16 mouse cellular contexts compared by ENCODE assay signal in the genomic region with DNA sequence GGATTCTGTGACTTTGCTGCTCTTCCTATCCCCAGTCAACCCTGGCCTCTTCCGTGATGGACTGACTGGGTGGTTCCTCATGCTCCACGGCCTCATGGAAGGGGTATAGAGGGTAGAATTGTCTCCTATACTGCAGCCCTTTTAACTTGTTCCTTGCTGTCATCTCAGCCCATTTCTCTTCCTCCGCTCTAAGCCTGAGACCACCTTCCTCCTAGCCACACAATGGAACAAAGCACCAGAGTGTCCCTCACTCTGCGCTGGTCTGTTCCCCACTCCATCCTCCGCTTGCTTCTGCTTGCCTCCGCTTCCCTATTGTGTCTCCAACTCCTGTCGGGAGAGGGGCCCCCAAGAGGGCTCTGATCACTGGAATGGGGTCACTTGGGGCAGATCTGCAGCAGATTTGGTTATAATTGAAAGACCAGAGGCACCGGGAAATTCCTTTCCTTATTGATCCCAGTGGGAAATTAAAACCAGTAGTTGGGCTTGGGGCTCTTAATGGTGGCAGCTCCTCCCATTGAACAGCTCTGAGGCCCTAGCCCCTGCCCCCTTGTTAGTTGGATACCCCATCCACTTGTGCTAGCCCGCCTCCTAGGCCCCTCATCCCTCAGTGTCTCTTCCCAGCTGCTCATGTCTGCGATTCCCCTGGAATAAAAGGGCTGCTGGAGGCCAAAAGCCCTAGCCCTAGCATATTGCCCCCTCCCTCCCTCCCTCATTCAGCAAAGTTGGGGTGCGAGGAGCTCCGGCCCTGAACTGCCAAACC. TPM values are rescaled to one million over a fixed set of nuclear protein-coding genes. Genes with fewer than 3 reads are reported as not detected.
DNase-seq lines count a peak whose midpoint lies in the region; ATAC-seq and TF ChIP-seq lines count a peak whose summit lies in the region.
"Had no signal": no experiment of that assay in that cellular context is flagged by ENCODE, and none has a peak within 500 bp of the region (broad histone marks: within the 10 kb centered on the region; RNA-seq: fewer than 3 reads in every experiment).

No protein-coding gene starts in this region.

- peak overlapping the region; percentile 75 for H3K9ac ChIP-seq in forebrain, embryonic 11.5 days (ENCODE audit: low read length)
- H3K9ac ChIP-seq in forebrain, embryonic 16.5 days (replicated peaks; ENCODE audit: low read depth, low read length), result no peak overlapping the region
- H3K9ac ChIP-seq in neural tube, embryonic 15.5 days (replicated peaks), result no peak overlapping the region
- H3K9ac ChIP-seq in limb, embryonic 14.5 days (ENCODE audit: low read depth, low read length, severe bottlenecking), result peak overlapping the region; percentile 40
- H3K9ac ChIP-seq: heart, embryonic 15.5 days; stomach, embryonic 15.5 days had no signal

- 3% methylated on average over 12 of the region's 12 CpGs for WGBS in forebrain, embryonic 11.5 days
- 21% methylated on average over 12 of the region's 12 CpGs for WGBS in forebrain, embryonic 16.5 days
- WGBS in neural tube, embryonic 15.5 days, result 16% methylated on average over 12 of the region's 12 CpGs
- 12% methylated on average over 12 of the region's 12 CpGs for WGBS in limb, embryonic 14.5 days

- no peak overlapping the region for H3K4me3 ChIP-seq in forebrain, embryonic 11.5 days (ENCODE audit: low read depth, low read length)
- no peak overlapping the region for H3K4me3 ChIP-seq in forebrain, embryonic 16.5 days (replicated peaks; ENCODE audit: low read length)
- H3K4me3 ChIP-seq in neural tube, embryonic 15.5 days (replicated peaks), result no peak overlapping the region
- no peak overlapping the region for H3K4me3 ChIP-seq in limb, embryonic 14.5 days (replicated peaks; ENCODE audit: low read length)
- H3K4me3 ChIP-seq: layer of hippocampus, adult 2 months; stomach, embryonic 15.5 days had no signal

- peaks cover 3% of the 10 kb centered on the region; the same call in 1 of the 2 replicates for H3K36me3 ChIP-seq in forebrain, embryonic 11.5 days (ENCODE audit: control insufficient read depth, insufficient read depth, low read length)
- H3K36me3 ChIP-seq in forebrain, embryonic 16.5 days (ENCODE audit: control insufficient read depth, insufficient read depth), result peaks cover 4% of the 10 kb centered on the region; the same call in 1 of the 2 replicates
- H3K36me3 ChIP-seq in neural tube, embryonic 15.5 days, result peaks cover 19% of the 10 kb centered on the region
- H3K36me3 ChIP-seq in limb, embryonic 14.5 days (ENCODE audit: control insufficient read depth, insufficient read depth, low read length), result peaks cover 20% of the 10 kb centered on the region

- peak; percentile 63 for DNase-seq in forebrain, embryonic 11.5 days (ENCODE audit: low spot score)
- peak; percentile 64 for DNase-seq in neural tube, embryonic 10.5 days (ENCODE audit: extremely low spot score, low spot score)
- peak; percentile 46 for DNase-seq in limb, embryonic 14.5 days (ENCODE audit: low spot score)
- no peak for DNase-seq in right cerebral cortex, postnatal 36 days (ENCODE audit: low spot score in 2 of 2)
- DNase-seq: liver had no signal

- H3K27ac ChIP-seq in forebrain, embryonic 11.5 days (ENCODE audit: low read depth, low read length), result peak overlapping the region; percentile 84
- no peak overlapping the region for H3K27ac ChIP-seq in forebrain, embryonic 16.5 days (ENCODE audit: low read length)
- no peak overlapping the region for H3K27ac ChIP-seq in neural tube, embryonic 15.5 days (replicated peaks)
- peak overlapping the region; percentile 88 for H3K27ac ChIP-seq in limb, embryonic 14.5 days (replicated peaks; ENCODE audit: low read depth, low read length)
- H3K27ac ChIP-seq: layer of hippocampus, adult 2 months; stomach, embryonic 15.5 days had no signal

- peak overlapping the region; percentile 18; the same call in 1 of the 2 replicates for H3K4me2 ChIP-seq in forebrain, embryonic 11.5 days (ENCODE audit: low read depth, low read length, severe bottlenecking)
- H3K4me2 ChIP-seq in forebrain, embryonic 16.5 days (ENCODE audit: low read length), result no peak overlapping the region
- no peak overlapping the region for H3K4me2 ChIP-seq in neural tube, embryonic 15.5 days
- peak overlapping the region; percentile 76 for H3K4me2 ChIP-seq in limb, embryonic 14.5 days (replicated peaks; ENCODE audit: low read depth, low read length, severe bottlenecking)

- no peak for ATAC-seq in forebrain, embryonic 11.5 days (replicated peaks; ENCODE audit: low FRiP score)
- no peak for ATAC-seq in forebrain, embryonic 16.5 days
- no peak for ATAC-seq in neural tube, embryonic 15.5 days (ENCODE audit: low FRiP score)
- 0 out of 2 replicates have a peak, but pooled peaks have one; percentile 13 for ATAC-seq in limb, embryonic 14.5 days (ENCODE audit: low FRiP score, low read depth)
- ATAC-seq in megakaryocyte-erythroid progenitor cell, adult 5-6 weeks (replicated peaks; ENCODE audit: low FRiP score, low TSS enrichment, poor library complexity, severe bottlenecking), result no peak
- no peak for ATAC-seq in megakaryocyte, adult 5-6 weeks (ENCODE audit: poor library complexity, severe bottlenecking)
- ATAC-seq: intestine, embryonic 16.5 days; lung, postnatal 0 days had no signal

- no peaks in the 10 kb centered on the region for H3K27me3 ChIP-seq in forebrain, embryonic 11.5 days (ENCODE audit: control insufficient read depth, insufficient read depth, low read length)
- no peaks in the 10 kb centered on the region for H3K27me3 ChIP-seq in forebrain, embryonic 16.5 days (replicated peaks; ENCODE audit: control insufficient read depth, insufficient read depth, low read length)
- no peaks in the 10 kb centered on the region for H3K27me3 ChIP-seq in neural tube, embryonic 15.5 days (replicated peaks)
- H3K27me3 ChIP-seq in limb, embryonic 14.5 days (ENCODE audit: control insufficient read depth, insufficient read depth, low read length), result no peaks in the 10 kb centered on the region

- no peaks in the 10 kb centered on the region for H3K9me3 ChIP-seq in forebrain, embryonic 11.5 days (ENCODE audit: control insufficient read depth, low read length)
- no peaks in the 10 kb centered on the region for H3K9me3 ChIP-seq in forebrain, embryonic 16.5 days (ENCODE audit: control insufficient read depth, low read length)
- no peaks in the 10 kb centered on the region for H3K9me3 ChIP-seq in neural tube, embryonic 15.5 days (replicated peaks)
- H3K9me3 ChIP-seq in limb, embryonic 14.5 days (ENCODE audit: control insufficient read depth, low read length), result no peaks in the 10 kb centered on the region
- H3K9me3 ChIP-seq: G1E; heart, embryonic 15.5 days; stomach, embryonic 15.5 days had no signal

- TF ChIP-seq POLR2A in limb, embryonic 14.5 days (IDR thresholded peaks at IDR 0.05; ENCODE audit: borderline replicate concordance, extremely low read depth, insufficient read depth, insufficient read length), result no peak

- peaks cover 44% of the 10 kb centered on the region for H3K4me1 ChIP-seq in forebrain, embryonic 11.5 days (replicated peaks; ENCODE audit: control insufficient read depth, insufficient read depth, low read length)
- peaks cover 36% of the 10 kb centered on the region for H3K4me1 ChIP-seq in forebrain, embryonic 16.5 days (replicated peaks; ENCODE audit: control insufficient read depth, insufficient read depth, low read length)
- H3K4me1 ChIP-seq in neural tube, embryonic 15.5 days, result peaks cover 60% of the 10 kb centered on the region
- H3K4me1 ChIP-seq in limb, embryonic 14.5 days (ENCODE audit: control insufficient read depth, insufficient read depth, low read length), result peaks cover 58% of the 10 kb centered on the region

RNA-seq across cellular contexts. Expression of gene Crabp2, which starts 2.5 kb away (rescaled TPM):
- 409 and 417 TPM in 2 replicates for polyA plus RNA-seq in forebrain, embryonic 11.5 days (2014; fragmentation: Nextera tagmentation; extraction: Ambion mirVana)
- 18.9 and 19.4 TPM in 2 replicates for polyA plus RNA-seq in forebrain, embryonic 16.5 days (2015; fragmentation: Nextera tagmentation; extraction: Ambion mirVana)
- polyA plus RNA-seq in neural tube, embryonic 15.5 days (2015; fragmentation: Nextera tagmentation; extraction: Ambion mirVana), result 81.1 and 86.0 TPM in 2 replicates
- polyA plus RNA-seq in limb, embryonic 14.5 days (2012; rRNA removed), result 176 and 192 TPM in 2 replicates
- polyA plus RNA-seq in limb, embryonic 14.5 days (2014; fragmentation: Nextera tagmentation; extraction: Ambion mirVana), result 267 and 331 TPM in 2 replicates
- total RNA-seq in megakaryocyte-erythroid progenitor cell, adult 5-6 weeks (2014; fragmentation: Nextera tagmentation), result 2.8 TPM in 1 of 2 replicates, not detected in the other
- 1.2 TPM in 1 of 2 replicates, not detected in the other for total RNA-seq in megakaryocyte-erythroid progenitor cell, adult 5-6 weeks (2017)
- total RNA-seq in megakaryocyte, adult 5-6 weeks (2015), result 1.3 TPM in 1 of 2 replicates, not detected in the other
- total RNA-seq in megakaryocyte, adult 5-6 weeks (2017), result not detected in 2 replicates
- total RNA-seq: gastrocnemius, adult 8-10 months had no signal
- polyA plus RNA-seq: G1E had no signal

RNA-seq across cellular contexts. Expression of gene Rrnad1, which starts 15.4 kb away (rescaled TPM):
- polyA plus RNA-seq in forebrain, embryonic 11.5 days (2014; fragmentation: Nextera tagmentation; extraction: Ambion mirVana), result 22.2 and 23.2 TPM in 2 replicates
- 18.4 and 23.5 TPM in 2 replicates for polyA plus RNA-seq in forebrain, embryonic 16.5 days (2015; fragmentation: Nextera tagmentation; extraction: Ambion mirVana)
- polyA plus RNA-seq in neural tube, embryonic 15.5 days (2015; fragmentation: Nextera tagmentation; extraction: Ambion mirVana), result 19.3 and 19.7 TPM in 2 replicates
- polyA plus RNA-seq in limb, embryonic 14.5 days (2012; rRNA removed), result 53.6 and 61.8 TPM in 2 replicates
- 15.6 and 18.7 TPM in 2 replicates for polyA plus RNA-seq in limb, embryonic 14.5 days (2014; fragmentation: Nextera tagmentation; extraction: Ambion mirVana)
- total RNA-seq in megakaryocyte-erythroid progenitor cell, adult 5-6 weeks (2014; fragmentation: Nextera tagmentation), result 26.9 and 34.3 TPM in 2 replicates
- total RNA-seq in megakaryocyte-erythroid progenitor cell, adult 5-6 weeks (2017), result 4.1 and 10.0 TPM in 2 replicates
- 7.2 and 7.8 TPM in 2 replicates for total RNA-seq in megakaryocyte, adult 5-6 weeks (2015)
- total RNA-seq in megakaryocyte, adult 5-6 weeks (2017), result 8.7 and 10.2 TPM in 2 replicates

RNA-seq across cellular contexts. Expression of gene Isg20l2, which starts 15.8 kb away (rescaled TPM):
- 73.9 and 78.7 TPM in 2 replicates for polyA plus RNA-seq in forebrain, embryonic 11.5 days (2014; fragmentation: Nextera tagmentation; extraction: Ambion mirVana)
- polyA plus RNA-seq in forebrain, embryonic 16.5 days (2015; fragmentation: Nextera tagmentation; extraction: Ambion mirVana), result 43.5 and 49.4 TPM in 2 replicates
- 21.6 and 31.7 TPM in 2 replicates for polyA plus RNA-seq in neural tube, embryonic 15.5 days (2015; fragmentation: Nextera tagmentation; extraction: Ambion mirVana)
- polyA plus RNA-seq in limb, embryonic 14.5 days (2012; rRNA removed), result 35.7 and 39.7 TPM in 2 replicates
- polyA plus RNA-seq in limb, embryonic 14.5 days (2014; fragmentation: Nextera tagmentation; extraction: Ambion mirVana), result 26.7 and 27.0 TPM in 2 replicates
- 65.1 and 78.0 TPM in 2 replicates for total RNA-seq in megakaryocyte-erythroid progenitor cell, adult 5-6 weeks (2014; fragmentation: Nextera tagmentation)
- total RNA-seq in megakaryocyte-erythroid progenitor cell, adult 5-6 weeks (2017), result 60.4 and 61.7 TPM in 2 replicates
- total RNA-seq in megakaryocyte, adult 5-6 weeks (2015), result 27.5 and 28.8 TPM in 2 replicates
- 25.0 and 26.3 TPM in 2 replicates for total RNA-seq in megakaryocyte, adult 5-6 weeks (2017)

RNA-seq across cellular contexts. Expression of gene Nes, which starts 24.9 kb away (rescaled TPM):
- 92.0 and 99.9 TPM in 2 replicates for polyA plus RNA-seq in forebrain, embryonic 11.5 days (2014; fragmentation: Nextera tagmentation; extraction: Ambion mirVana)
- polyA plus RNA-seq in forebrain, embryonic 16.5 days (2015; fragmentation: Nextera tagmentation; extraction: Ambion mirVana), result 35.7 and 41.6 TPM in 2 replicates
- polyA plus RNA-seq in neural tube, embryonic 15.5 days (2015; fragmentation: Nextera tagmentation; extraction: Ambion mirVana), result 22.5 and 22.8 TPM in 2 replicates
- 28.4 and 36.0 TPM in 2 replicates for polyA plus RNA-seq in limb, embryonic 14.5 days (2012; rRNA removed)
- polyA plus RNA-seq in limb, embryonic 14.5 days (2014; fragmentation: Nextera tagmentation; extraction: Ambion mirVana), result 24.5 and 28.7 TPM in 2 replicates
- total RNA-seq in megakaryocyte-erythroid progenitor cell, adult 5-6 weeks (2014; fragmentation: Nextera tagmentation), result not detected in 2 replicates
- 0.84 TPM in 1 of 2 replicates, not detected in the other for total RNA-seq in megakaryocyte-erythroid progenitor cell, adult 5-6 weeks (2017)
- not detected in 2 replicates for total RNA-seq in megakaryocyte, adult 5-6 weeks (2015)
- total RNA-seq in megakaryocyte, adult 5-6 weeks (2017), result not detected in 2 replicates

RNA-seq across cellular contexts. Expression of gene Mrpl24, which starts 26.7 kb away (rescaled TPM):
- polyA plus RNA-seq in forebrain, embryonic 11.5 days (2014; fragmentation: Nextera tagmentation; extraction: Ambion mirVana), result 69.4 and 74.5 TPM in 2 replicates
- 63.4 and 64.3 TPM in 2 replicates for polyA plus RNA-seq in forebrain, embryonic 16.5 days (2015; fragmentation: Nextera tagmentation; extraction: Ambion mirVana)
- polyA plus RNA-seq in neural tube, embryonic 15.5 days (2015; fragmentation: Nextera tagmentation; extraction: Ambion mirVana), result 51.0 and 59.5 TPM in 2 replicates
- 88.6 and 124 TPM in 2 replicates for polyA plus RNA-seq in limb, embryonic 14.5 days (2012; rRNA removed)
- polyA plus RNA-seq in limb, embryonic 14.5 days (2014; fragmentation: Nextera tagmentation; extraction: Ambion mirVana), result 66.2 and 75.7 TPM in 2 replicates
- 147 and 201 TPM in 2 replicates for total RNA-seq in megakaryocyte-erythroid progenitor cell, adult 5-6 weeks (2014; fragmentation: Nextera tagmentation)
- total RNA-seq in megakaryocyte-erythroid progenitor cell, adult 5-6 weeks (2017), result 116 and 118 TPM in 2 replicates
- 134 and 135 TPM in 2 replicates for total RNA-seq in megakaryocyte, adult 5-6 weeks (2015)
- total RNA-seq in megakaryocyte, adult 5-6 weeks (2017), result 99.8 and 106 TPM in 2 replicates

Comparison
In these comparisons a context has a peak if more than half of its experiments do, and no peak if none do; other contexts are left out.
1. H3K27ac ChIP-seq: peak in forebrain, embryonic 11.5 days (single experiment) and limb, embryonic 14.5 days (single experiment); none in forebrain, embryonic 16.5 days (single experiment) and neural tube, embryonic 15.5 days (single experiment).
2. H3K4me2 ChIP-seq: peak in forebrain, embryonic 11.5 days (single experiment) and limb, embryonic 14.5 days (single experiment); none in forebrain, embryonic 16.5 days (single experiment) and neural tube, embryonic 15.5 days (single experiment).
3. H3K9ac ChIP-seq: peak in forebrain, embryonic 11.5 days (single experiment) and limb, embryonic 14.5 days (single experiment); none in forebrain, embryonic 16.5 days (single experiment) and neural tube, embryonic 15.5 days (single experiment).
4. DNase-seq: peak in forebrain, embryonic 11.5 days (single experiment), neural tube, embryonic 10.5 days (single experiment) and limb, embryonic 14.5 days (single experiment); none in right cerebral cortex, postnatal 36 days (0 of 2).